Mouse (Mus musculus) heart, adult 2 months (tissue): ENCODE results near the gene Gm44790. TPM values are rescaled to one million over a fixed set of nuclear protein-coding genes. Genes with fewer than 3 reads are reported as not detected.

Source experiments
- DNase-seq, 2 experiments: peaks; one replicate each; pipeline ENCODE4 v3.0.0; 2021
- H3K27ac ChIP-seq: fragments of 200-600 bp; 2 replicates; pipeline ENCODE4 v1.8.1; 2022
- H3K27me3 ChIP-seq: fragments of 200-500 bp; 2 replicates; pipeline ENCODE4 v1.6.1; 2012; ENCODE audit warnings: mild to moderate bottlenecking, low read length, inconsistent platforms, mixed read lengths; ENCODE audit not compliant: control insufficient read depth, insufficient read depth
- H3K36me3 ChIP-seq: fragments of 200-500 bp; 2 replicates; pipeline ENCODE4 v1.6.1; 2012; ENCODE audit warnings: low read length, inconsistent platforms; ENCODE audit not compliant: control insufficient read depth, insufficient read depth
- H3K4me1 ChIP-seq: fragments of 200-500 bp; 2 replicates; pipeline ENCODE4 v1.6.1; 2011; ENCODE audit warnings: low read length; ENCODE audit not compliant: control insufficient read depth, insufficient read depth
- H3K4me3 ChIP-seq: fragments of 200-600 bp; 2 replicates; pipeline ENCODE4 v1.8.1; 2022
- H3K79me2 ChIP-seq: fragments of 200-500 bp; replicated peaks from 2 replicates; pipeline ENCODE4 v1.6.1; 2012; ENCODE audit warnings: mild to moderate bottlenecking, inconsistent platforms, low read length, moderate library complexity, mixed read lengths; ENCODE audit not compliant: control insufficient read depth, insufficient read depth
- H3K9ac ChIP-seq: fragments of 200-500 bp; 2 replicates; pipeline ENCODE4 v1.6.1; 2012; ENCODE audit warnings: low read depth, mild to moderate bottlenecking, control low read depth, inconsistent platforms, low read length, mixed read lengths
- CTCF ChIP-seq: fragments of 200-600 bp; IDR thresholded peaks from 2 replicates; pipeline ENCODE4 v1.8.1; 2022; ENCODE audit warnings: antibody characterized with exemption, mild to moderate bottlenecking, moderate library complexity
- EP300 ChIP-seq: fragments of 200-500 bp; IDR thresholded peaks from 2 replicates; pipeline ENCODE4 v1.6.1; 2011; ENCODE audit warnings: low read depth, low read length, control low read depth; ENCODE audit not compliant: insufficient read depth
- POLR2A ChIP-seq: fragments of 200-500 bp; IDR thresholded peaks from 2 replicates; pipeline ENCODE4 v1.6.1; 2011; ENCODE audit warnings: mild to moderate bottlenecking, low read depth, low read length, control low read depth; ENCODE audit not compliant: insufficient read depth
- WGBS: fragments of 180-500 bp; shearing (Covaris S2); methylation state at CpG from one replicate; pipeline ENCODE4 v1.1.7; 2018; 5-methylcytosine and 5-hydroxymethylcytosine counted together
- intact Hi-C: fragments of 180-260 bp; cut with DNase I; formaldehyde crosslinking; loops from one replicate; pipeline ENCODE4 v1.15.1; 2025
- polyA plus RNA-seq: library from polyadenylated mRNA; depleted of rRNA; stranded (reverse); fragments of >200 nt; gene quantifications from 2 replicates; pipeline ENCODE4 v1.2.3, GENCODE M21; 2012
- total RNA-seq, 2 experiments: library from RNA; stranded (reverse); gene quantifications; 2 replicates each; pipeline ENCODE4 v1.2.3; 2021

Gm44790 gene
- total and polyA plus RNA-seq, 3 experiments: not detected

DNA sequence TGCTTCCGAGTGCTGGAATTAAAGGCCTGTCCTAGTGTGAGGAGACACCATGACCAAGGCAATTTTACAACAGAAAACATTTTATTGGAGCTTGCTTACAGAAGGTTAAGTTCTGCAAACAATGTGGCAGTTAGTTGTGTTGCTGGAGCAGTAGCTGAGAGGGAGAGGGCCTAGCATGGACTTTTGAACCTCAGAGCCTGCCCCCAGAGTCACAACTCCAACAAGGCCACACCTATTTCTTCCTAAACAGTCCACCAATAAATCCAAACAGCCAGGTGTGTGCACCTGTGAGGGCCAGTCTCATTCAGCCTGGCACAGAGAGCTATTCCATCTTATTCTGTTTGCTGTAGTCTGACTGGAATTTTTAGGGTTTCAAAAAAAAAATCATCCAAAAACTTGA, 7.2 kb downstream of the Gm44790 start:
- Histone ChIP-seq H3K36me3 (no peaks in the 10 kb centered on the region; the same call in 1 of the 2 replicates), H3K79me2 (no peaks in the 10 kb centered on the region), H3K4me3 (no peak overlapping the region), H3K9ac (no peak overlapping the region), H3K27ac (no peak overlapping the region), H3K4me1 (peaks cover 2% of the 10 kb centered on the region; the same call in 1 of the 2 replicates), H3K27me3 (no peaks in the 10 kb centered on the region)
- 82% methylated on average over 1 of the region's 1 CpGs for WGBS
- intact Hi-C loops: no loop called here
- no peak for TF ChIP-seq CTCF
- no peak for TF ChIP-seq EP300
- TF ChIP-seq POLR2A: no peak
- no peak for DNase-seq

DNA sequence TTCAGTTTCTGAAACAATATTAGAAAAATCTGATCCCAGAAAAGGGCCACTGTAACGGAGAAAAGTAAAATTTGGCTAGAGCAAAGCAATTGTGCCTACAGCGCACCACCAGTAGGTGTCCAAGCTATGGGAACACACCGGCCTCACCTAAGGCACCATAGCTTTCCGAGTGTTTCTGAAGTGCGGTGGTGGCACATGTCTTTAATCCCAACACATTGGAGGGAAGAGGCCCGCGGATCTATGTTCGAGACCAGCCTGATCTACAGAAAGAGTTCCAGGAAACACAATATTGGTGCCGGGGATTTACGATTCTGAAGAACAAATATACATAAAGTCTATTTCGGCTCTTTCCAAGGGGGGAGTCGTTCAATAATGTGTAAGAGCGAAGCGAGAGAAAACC, 11.3 kb downstream of the Gm44790 start:
- peaks cover 2% of the 10 kb centered on the region; the same call in 1 of the 2 replicates for H3K4me1 ChIP-seq
- H3K36me3 ChIP-seq: no peaks in the 10 kb centered on the region; the same call in 1 of the 2 replicates
- peak overlapping the region; percentile 87 for H3K4me3 ChIP-seq
- 2% methylated on average over 14 of the region's 14 CpGs for WGBS
- H3K79me2 ChIP-seq: no peaks in the 10 kb centered on the region
- peak overlapping the region; percentile 68 for H3K9ac ChIP-seq
- no peak for DNase-seq
- intact Hi-C loops: loop anchor here (2.0 kb wide), 3 partner anchors 33 to 233 kb away; partner anchors contain the start of gene Tia1
- peak overlapping the region; percentile 99 for H3K27ac ChIP-seq
- no peaks in the 10 kb centered on the region for H3K27me3 ChIP-seq
- TF ChIP-seq EP300: no peak
- TF ChIP-seq CTCF: peak; percentile 72
- no peak for TF ChIP-seq POLR2A

DNA sequence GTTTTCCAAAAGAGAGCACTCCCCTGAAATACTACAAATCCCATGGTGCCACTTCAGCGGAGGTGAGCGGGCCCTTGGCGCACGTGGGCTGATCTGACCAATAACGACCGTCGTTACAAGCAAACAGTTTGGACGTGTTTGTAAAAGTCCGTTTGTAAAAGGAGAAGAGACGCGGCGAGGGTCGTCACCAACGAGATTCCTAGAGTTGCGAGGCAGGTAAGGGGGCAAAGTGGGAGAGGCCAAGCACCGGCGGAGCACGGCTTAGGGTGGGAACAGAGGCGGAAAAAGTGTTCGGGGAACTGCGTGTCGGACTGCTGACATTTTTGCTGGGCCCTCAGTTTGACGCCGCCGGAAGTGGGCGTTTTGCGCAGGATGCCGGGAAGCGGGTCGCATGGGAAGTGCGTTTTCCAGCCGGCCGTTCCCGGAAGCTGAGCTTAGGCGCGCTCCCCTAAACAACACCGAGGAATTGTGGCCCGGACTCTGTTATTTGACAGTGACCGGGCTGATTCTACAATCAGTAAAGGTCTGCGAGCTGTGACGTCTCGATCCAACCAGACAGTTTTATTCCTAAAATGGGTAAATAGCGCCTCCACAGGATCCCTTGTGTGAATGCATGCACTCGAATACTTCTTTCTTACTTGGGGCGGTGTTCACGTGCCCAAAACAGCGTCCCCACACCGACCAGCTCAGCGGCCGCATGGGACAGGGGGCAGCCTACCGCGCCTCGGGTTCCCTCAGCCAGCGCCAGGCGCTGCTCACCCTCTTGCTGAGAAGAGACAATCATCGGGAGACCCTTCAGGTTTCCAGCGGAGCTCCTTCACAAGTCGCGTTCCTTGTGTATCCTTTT, 12.0 kb downstream of the Gm44790 start, which contains the start of gene C87436:
TSS of gene C87436 (plus strand) at position 103 of the 847 bp plus-strand sequence.
- TF ChIP-seq POLR2A: peak; percentile 88
- peak; percentile 53; the same call in 1 of the 2 replicates for TF ChIP-seq EP300
- peak; percentile 78 for TF ChIP-seq CTCF
- DNase-seq: peak; percentile 97 to 98
- Histone ChIP-seq H3K4me3 (peak within 1 kb of the TSS; percentile 87), H3K36me3 (no peaks in the 10 kb centered on the region), H3K27me3 (no peaks in the 10 kb centered on the region), H3K27ac (peak within 1 kb of the TSS; percentile 99), H3K4me1 (peaks cover 2% of the 10 kb centered on the region; the same call in 1 of the 2 replicates), H3K79me2 (no peaks in the 10 kb centered on the region), H3K9ac (peak within 1 kb of the TSS; percentile 84)
- WGBS: under 1% methylated on average over 59 of the region's 59 CpGs
- intact Hi-C loops: loop anchor here (2.0 kb wide), 2 partner anchors 32 to 34 kb away; partner anchors contain the start of gene Tia1

DNA sequence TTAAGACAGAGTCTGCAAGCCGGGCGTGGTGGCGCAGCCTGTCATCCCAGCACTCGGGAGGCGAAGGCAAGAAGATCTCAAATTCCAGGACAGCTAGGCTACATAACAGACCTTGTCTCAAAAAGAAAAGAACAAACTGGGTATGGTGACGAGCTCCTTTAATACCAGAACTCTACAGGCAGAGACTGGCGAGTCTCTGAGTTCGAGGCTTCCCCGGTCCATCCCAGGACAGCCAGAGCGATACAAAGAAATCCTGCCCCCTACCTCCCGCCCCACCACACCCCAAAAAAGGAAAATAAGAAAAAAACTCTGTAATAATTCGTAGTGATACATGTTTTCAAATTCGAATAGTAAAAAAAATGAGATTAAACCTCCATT, 12.7 kb downstream of the Gm44790 start:
- WGBS: 3% methylated on average over 13 of the region's 13 CpGs
- no peaks in the 10 kb centered on the region for H3K27me3 ChIP-seq
- H3K9ac ChIP-seq: peak overlapping the region; percentile 73
- peak overlapping the region; percentile 87 for H3K4me3 ChIP-seq
- peak overlapping the region; percentile 99 for H3K27ac ChIP-seq
- no peaks in the 10 kb centered on the region for H3K36me3 ChIP-seq
- intact Hi-C loops: loop anchor here (2.0 kb wide), 2 partner anchors 32 to 34 kb away; partner anchors contain the start of gene Tia1
- no peak for TF ChIP-seq POLR2A
- no peak for TF ChIP-seq EP300
- no peak for TF ChIP-seq CTCF
- DNase-seq: no peak
- no peaks in the 10 kb centered on the region for H3K79me2 ChIP-seq
- H3K4me1 ChIP-seq: peaks cover 2% of the 10 kb centered on the region; the same call in 1 of the 2 replicates

DNA sequence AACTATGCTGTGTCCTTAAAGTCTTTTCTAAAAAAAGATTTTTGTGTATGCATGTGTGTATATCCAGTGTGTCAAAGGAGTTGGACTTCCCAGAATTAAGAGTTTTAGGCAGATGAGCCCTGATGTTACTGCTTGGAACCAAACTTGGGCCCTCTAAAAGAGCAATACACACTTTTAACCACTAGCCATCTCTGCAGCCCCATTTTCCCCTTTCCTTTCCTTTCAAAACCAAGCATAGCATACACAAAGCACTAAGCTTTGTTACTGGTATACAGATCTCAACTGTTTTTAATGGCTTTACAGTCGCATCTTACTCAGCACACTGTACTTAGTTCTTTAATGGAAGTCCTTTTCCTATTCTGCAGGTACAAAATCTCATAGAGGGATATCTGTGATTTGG, 13.1 kb downstream of the Gm44790 start:
- Histone ChIP-seq H3K27me3 (no peaks in the 10 kb centered on the region), H3K36me3 (no peaks in the 10 kb centered on the region), H3K27ac (no peak overlapping the region), H3K9ac (no peak overlapping the region), H3K4me1 (peaks cover 2% of the 10 kb centered on the region; the same call in 1 of the 2 replicates), H3K79me2 (no peaks in the 10 kb centered on the region), H3K4me3 (peak overlapping the region; percentile 87; the same call in 1 of the 2 replicates)
- TF ChIP-seq CTCF: no peak
- TF ChIP-seq POLR2A: no peak
- no peak for TF ChIP-seq EP300
- WGBS: 84% methylated on average over 1 of the region's 1 CpGs
- DNase-seq: no peak
- intact Hi-C loops: loop anchor here (2.0 kb wide), 2 partner anchors 31 to 35 kb away; partner anchors contain the start of gene Tia1

DNA sequence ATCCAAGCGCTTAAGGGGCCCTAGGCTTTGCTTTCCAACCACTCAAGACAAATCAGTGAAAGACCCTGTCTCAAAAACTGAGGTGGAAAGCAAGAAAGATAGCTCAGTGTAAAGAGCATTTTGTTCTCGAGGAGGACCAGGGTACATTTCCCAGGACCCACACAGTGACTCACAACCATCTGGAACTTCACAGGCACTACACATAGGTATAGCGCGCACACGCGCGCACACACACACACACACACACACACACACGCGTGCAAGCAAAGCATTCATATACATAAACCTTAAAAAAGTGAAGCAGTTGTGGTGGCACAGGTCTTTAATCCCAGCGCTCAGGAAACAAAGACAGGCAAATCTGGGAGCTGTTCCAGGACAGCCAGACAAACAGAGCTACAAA, 15.1 kb downstream of the Gm44790 start:
- intact Hi-C loops: no loop called here
- H3K27ac ChIP-seq: no peak overlapping the region
- H3K79me2 ChIP-seq: no peaks in the 10 kb centered on the region
- DNase-seq: no peak
- no peaks in the 10 kb centered on the region for H3K36me3 ChIP-seq
- no peak for TF ChIP-seq EP300
- no peak for TF ChIP-seq CTCF
- no peak for TF ChIP-seq POLR2A
- H3K27me3 ChIP-seq: no peaks in the 10 kb centered on the region
- H3K4me1 ChIP-seq: peaks cover 2% of the 10 kb centered on the region; the same call in 1 of the 2 replicates
- 90% methylated on average over 10 of the region's 10 CpGs for WGBS
- no peak overlapping the region for H3K4me3 ChIP-seq
- H3K9ac ChIP-seq: no peak overlapping the region
